Mouse (Mus musculus) liver, embryonic 14.5 days (tissue): Measurements from ENCODE around the gene Ifi27l2b. TPM values are rescaled to one million over a fixed set of nuclear protein-coding genes. Genes with fewer than 3 reads are reported as not detected.

ENCODE experiments used
- ATAC-seq: fragments of 200-750 bp; cut with Nextera tagmentation; 2 replicates; pipeline ENCODE4 v1.8.0; 2017; ENCODE audit warnings: moderate number of reproducible peaks, mild to moderate bottlenecking, moderate library complexity; ENCODE audit not compliant: insufficient read depth
- DNase-seq, 3 experiments: peaks; one replicate each; pipeline ENCODE4 v3.0.0-alpha.2; 2012 to 2013; ENCODE audit warnings: low read depth in 3 of 3, low spot score in 3 of 3
- H3K27ac ChIP-seq: fragments of 300-500 bp; sonication (generic); 2 replicates; pipeline ENCODE4 v1.5.1; 2014; ENCODE audit warnings: moderate library complexity, mild to moderate bottlenecking, control low read depth, inconsistent platforms
- H3K27me3 ChIP-seq: fragments of 300-500 bp; sonication (generic); 2 replicates; pipeline ENCODE4 v1.6.1; 2014; ENCODE audit warnings: mild to moderate bottlenecking, low read length, moderate library complexity; ENCODE audit not compliant: control insufficient read depth, insufficient read depth
- H3K36me3 ChIP-seq: fragments of 300-500 bp; sonication (generic); replicated peaks from 2 replicates; pipeline ENCODE4 v1.6.1; 2014; ENCODE audit warnings: low read depth; ENCODE audit not compliant: control insufficient read depth, insufficient read depth
- H3K4me1 ChIP-seq, 2 experiments: fragments of 200-500 bp in 1 of 2; fragments of 300-500 bp in 1 of 2; sonication (generic) in 1 of 2; replicated peaks; 2 replicates each; pipeline ENCODE4 v1.6.1; 2012 to 2014; ENCODE audit warnings: antibody characterized with exemption in 1 of 2, inconsistent platforms in 1 of 2, low read length in 1 of 2; ENCODE audit not compliant: control insufficient read depth in 2 of 2, insufficient read depth in 2 of 2
- H3K4me2 ChIP-seq: fragments of 300-500 bp; sonication (generic); 2 replicates; pipeline ENCODE4 v1.6.1; 2014; ENCODE audit warnings: low read depth, mild to moderate bottlenecking, control low read depth, moderate library complexity
- H3K4me3 ChIP-seq, 2 experiments: fragments of 200-500 bp in 1 of 2; fragments of 300-500 bp in 1 of 2; sonication (generic) in 1 of 2; 2 replicates each; pipeline ENCODE4 v1.5.1; 2012 to 2014; ENCODE audit warnings: low read depth in 2 of 2, low read length in 2 of 2, mild to moderate bottlenecking in 2 of 2, control low read depth in 1 of 2, inconsistent platforms in 1 of 2, moderate library complexity in 1 of 2; ENCODE audit not compliant: insufficient read depth in 1 of 2
- H3K9ac ChIP-seq: fragments of 300-500 bp; sonication (generic); replicated peaks from 2 replicates; pipeline ENCODE4 v1.6.1; 2014; ENCODE audit warnings: mild to moderate bottlenecking, control low read depth, moderate library complexity
- H3K9me3 ChIP-seq: fragments of 300-500 bp; sonication (generic); 2 replicates; pipeline ENCODE4 v1.6.1; 2016; ENCODE audit warnings: low read length, mixed read lengths; ENCODE audit not compliant: control insufficient read depth
- CTCF ChIP-seq: IDR thresholded peaks from 2 replicates; pipeline ENCODE4 v1.5.1; 2016; ENCODE audit warnings: antibody characterized with exemption, low read depth, control low read depth
- EP300 ChIP-seq: IDR thresholded peaks from 2 replicates; pipeline ENCODE4 v1.6.1; 2016; ENCODE audit warnings: antibody characterized with exemption, low read depth
- WGBS: fragments of 180-500 bp; shearing (Covaris S2); extraction: QIAGEN DNeasy Blood & Tissue Kit; methylation state at CpG from one replicate; pipeline ENCODE4 v1.1.7; 2014; ENCODE audit not compliant: insufficient replicate concordance; 5-methylcytosine and 5-hydroxymethylcytosine counted together
- polyA plus RNA-seq, 2 experiments: library from polyadenylated mRNA; depleted of rRNA in 1 of 2; stranded (reverse) in 1 of 2; unstranded in 1 of 2; fragments of >200 nt; fragmentation: Nextera tagmentation in 1 of 2; extraction: Ambion mirVana in 1 of 2; gene quantifications; 2 replicates each; pipeline versions ENCODE4 v1.2.1 to v1.2.3; 2012 to 2014

The Ifi27l2b gene
- polyA plus RNA-seq, 2 experiments: not detected

- ATAC-seq (no peak), DNase-seq (no peak)
- H3K4me3 ChIP-seq: no peak overlapping the region
- TF ChIP-seq EP300 (no peak), CTCF (no peak)
- H3K9ac ChIP-seq: no peak overlapping the region
- WGBS: 86% methylated on average over 18 of the region's 18 CpGs
- H3K9me3 ChIP-seq: no peaks in the 10 kb centered on the region
- H3K4me2 ChIP-seq: no peak overlapping the region
- H3K4me1 ChIP-seq: no peaks in the 10 kb centered on the region
- peaks cover 87% of the 10 kb centered on the region for H3K36me3 ChIP-seq
- H3K27ac ChIP-seq: no peak overlapping the region
- H3K27me3 ChIP-seq: no peaks in the 10 kb centered on the region
Observed at GRCm38 (mm10) chr12:103404131-103404530, 52.9 kb downstream of the Ifi27l2b start.

Other genes starting within 250 kb of the Ifi27l2b start
- gene Prima1, start 215.1 kb downstream of the Ifi27l2b start, polyA plus RNA-seq (2012; rRNA removed): not detected in 2 replicates
- gene Prima1, start 215.1 kb downstream of the Ifi27l2b start, polyA plus RNA-seq (2014; fragmentation: Nextera tagmentation; extraction: Ambion mirVana): not detected in 2 replicates
- 0.09 TPM in 1 of 2 replicates, not detected in the other for gene Fam181a, start 146.2 kb downstream of the Ifi27l2b start, polyA plus RNA-seq (2012; rRNA removed)
- gene Fam181a, start 146.2 kb downstream of the Ifi27l2b start, polyA plus RNA-seq (2014; fragmentation: Nextera tagmentation; extraction: Ambion mirVana): not detected in 2 replicates
- 3.6 TPM in 2 replicates for gene Asb2, start 101.2 kb downstream of the Ifi27l2b start, polyA plus RNA-seq (2012; rRNA removed)
- 2.1 and 2.5 TPM in 2 replicates for gene Asb2, start 101.2 kb downstream of the Ifi27l2b start, polyA plus RNA-seq (2014; fragmentation: Nextera tagmentation; extraction: Ambion mirVana)
- gene Otub2, start 68.5 kb downstream of the Ifi27l2b start, polyA plus RNA-seq (2012; rRNA removed): 12.0 and 13.3 TPM in 2 replicates
- gene Otub2, start 68.5 kb downstream of the Ifi27l2b start, polyA plus RNA-seq (2014; fragmentation: Nextera tagmentation; extraction: Ambion mirVana): 20.0 and 24.9 TPM in 2 replicates
- 0.10 and 0.15 TPM in 2 replicates for gene 9330161L09Rik, start 49.4 kb downstream of the Ifi27l2b start, polyA plus RNA-seq (2012; rRNA removed)
- 0.10 TPM in 1 of 2 replicates, not detected in the other for gene 9330161L09Rik, start 49.4 kb downstream of the Ifi27l2b start, polyA plus RNA-seq (2014; fragmentation: Nextera tagmentation; extraction: Ambion mirVana)
- gene Ddx24, start 31.4 kb downstream of the Ifi27l2b start, polyA plus RNA-seq (2012; rRNA removed): 17.4 and 25.0 TPM in 2 replicates
- 38.3 and 44.1 TPM in 2 replicates for gene Ddx24, start 31.4 kb downstream of the Ifi27l2b start, polyA plus RNA-seq (2014; fragmentation: Nextera tagmentation; extraction: Ambion mirVana)
- 9.3 and 12.2 TPM in 2 replicates for gene Ifi27, start 23.0 kb downstream of the Ifi27l2b start, polyA plus RNA-seq (2012; rRNA removed)
- gene Ifi27, start 23.0 kb downstream of the Ifi27l2b start, polyA plus RNA-seq (2014; fragmentation: Nextera tagmentation; extraction: Ambion mirVana): 12.8 and 18.6 TPM in 2 replicates
- 5.2 and 7.6 TPM in 2 replicates for gene Ifi27l2a, start 13.5 kb downstream of the Ifi27l2b start, polyA plus RNA-seq (2012; rRNA removed)
- 8.3 and 10.8 TPM in 2 replicates for gene Ifi27l2a, start 13.5 kb downstream of the Ifi27l2b start, polyA plus RNA-seq (2014; fragmentation: Nextera tagmentation; extraction: Ambion mirVana)
- 0.82 and 0.94 TPM in 2 replicates for gene Ppp4r4, start 75.1 kb upstream of the Ifi27l2b start, polyA plus RNA-seq (2012; rRNA removed)
- 0.79 and 1.3 TPM in 2 replicates for gene Ppp4r4, start 75.1 kb upstream of the Ifi27l2b start, polyA plus RNA-seq (2014; fragmentation: Nextera tagmentation; extraction: Ambion mirVana)
- 11.5 and 23.7 TPM in 2 replicates for gene Serpina10, start 174.2 kb upstream of the Ifi27l2b start, polyA plus RNA-seq (2012; rRNA removed)
- gene Serpina10, start 174.2 kb upstream of the Ifi27l2b start, polyA plus RNA-seq (2014; fragmentation: Nextera tagmentation; extraction: Ambion mirVana): 29.3 and 30.0 TPM in 2 replicates
- gene Serpina6, start 200.0 kb upstream of the Ifi27l2b start, polyA plus RNA-seq (2012; rRNA removed): 793 and 825 TPM in 2 replicates
- 1,383 and 1,635 TPM in 2 replicates for gene Serpina6, start 200.0 kb upstream of the Ifi27l2b start, polyA plus RNA-seq (2014; fragmentation: Nextera tagmentation; extraction: Ambion mirVana)
- gene Serpina16, start 218.9 kb upstream of the Ifi27l2b start, polyA plus RNA-seq (2012; rRNA removed): 0.03 and 0.04 TPM in 2 replicates
- gene Serpina16, start 218.9 kb upstream of the Ifi27l2b start, polyA plus RNA-seq (2014; fragmentation: Nextera tagmentation; extraction: Ambion mirVana): 0.06 and 0.11 TPM in 2 replicates
- not detected in 2 replicates for gene Serpina1f, start 238.3 kb upstream of the Ifi27l2b start, polyA plus RNA-seq (2012; rRNA removed)
- gene Serpina1f, start 238.3 kb upstream of the Ifi27l2b start, polyA plus RNA-seq (2014; fragmentation: Nextera tagmentation; extraction: Ambion mirVana): 0.18 TPM in 1 of 2 replicates, not detected in the other